In genomic region chr11:89303421-89303820, GRCm38 (mm10) we compare ENCODE assay signal across 9 mouse cellular contexts. TPM values are rescaled to one million over a fixed set of nuclear protein-coding genes. Genes with fewer than 3 reads are reported as not detected.
DNase-seq lines count a peak whose midpoint lies in the region; ATAC-seq and TF ChIP-seq lines count a peak whose summit lies in the region.
"Had no signal": no experiment of that assay in that cellular context is flagged by ENCODE, and none has a peak within 500 bp of the region (broad histone marks: within the 10 kb centered on the region; RNA-seq: fewer than 3 reads in every experiment).

No protein-coding gene starts in this region.

- peak; percentile 84 for TF ChIP-seq CTCF in bone marrow macrophage, adult 2 months (IDR thresholded peaks at IDR 0.05; ENCODE audit: low read depth, low read length)
- TF ChIP-seq CTCF in embryonic fibroblast, embryonic 13.5 days (IDR thresholded peaks at IDR 0.05; ENCODE audit: borderline replicate concordance, insufficient read depth, low read length): peak; percentile 96
- TF ChIP-seq CTCF in kidney, postnatal 0 days (IDR thresholded peaks at IDR 0.05; ENCODE audit: low read depth): peak; percentile 99
- peak; percentile 96 for TF ChIP-seq CTCF in liver, adult 2 months (IDR thresholded peaks at IDR 0.05; ENCODE audit: low read depth, low read length)

- H3K9me3 ChIP-seq in heart, embryonic 11.5 days (replicated peaks; ENCODE audit: control insufficient read depth, low read length): peaks cover 3% of the 10 kb centered on the region; the same call in 1 of the 2 replicates
- H3K9me3 ChIP-seq in kidney, postnatal 0 days (replicated peaks; ENCODE audit: low read length): no peaks in the 10 kb centered on the region
- peaks cover 5% of the 10 kb centered on the region; the same call in 1 of the 2 replicates for H3K9me3 ChIP-seq in stomach, embryonic 14.5 days (ENCODE audit: control insufficient read depth, low read depth, low read length)

- 0 out of 2 replicates have a peak, but pooled peaks cover 2% of the 10 kb centered on the region for H3K36me3 ChIP-seq in heart, embryonic 11.5 days (ENCODE audit: control insufficient read depth, insufficient read depth, low read length)
- H3K36me3 ChIP-seq in kidney, postnatal 0 days (ENCODE audit: insufficient read depth, low read length): no peaks in the 10 kb centered on the region
- no peaks in the 10 kb centered on the region for H3K36me3 ChIP-seq in liver, adult 2 months (ENCODE audit: control insufficient read depth, insufficient read depth, low read length)
- H3K36me3 ChIP-seq in stomach, embryonic 14.5 days (ENCODE audit: control insufficient read depth, insufficient read depth, low read length): no peaks in the 10 kb centered on the region
- H3K36me3 ChIP-seq: G1E had no signal

- peak; percentile 89 for DNase-seq in 3T3-L1 (ENCODE audit: low read depth, low spot score)
- peak; percentile 93 for DNase-seq in kidney, postnatal 0 days (ENCODE audit: low spot score)
- peak; percentile 24 for DNase-seq in liver, adult 2 months (ENCODE audit: extremely low read depth, low read depth, low spot score)
- DNase-seq in natural killer cell, adult 2 months (ENCODE audit: low spot score in 2 of 2): peak; percentile 62 to 79

- H3K4me1 ChIP-seq in bone marrow macrophage, adult 2 months (ENCODE audit: control insufficient read depth, insufficient read depth, low read length): no peaks in the 10 kb centered on the region
- H3K4me1 ChIP-seq in embryonic fibroblast, embryonic 13.5 days (ENCODE audit: control insufficient read depth, insufficient read depth, low read length): no peaks in the 10 kb centered on the region
- peaks cover 11% of the 10 kb centered on the region for H3K4me1 ChIP-seq in heart, embryonic 11.5 days (ENCODE audit: control insufficient read depth, insufficient read depth, low read length)
- H3K4me1 ChIP-seq in kidney, postnatal 0 days (replicated peaks; ENCODE audit: insufficient read depth, low read length): peaks cover 10% of the 10 kb centered on the region; the same call in 1 of the 2 replicates
- no peaks in the 10 kb centered on the region for H3K4me1 ChIP-seq in liver, adult 2 months (ENCODE audit: control insufficient read depth, insufficient read depth, low read length)
- H3K4me1 ChIP-seq in stomach, embryonic 14.5 days (ENCODE audit: control insufficient read depth, insufficient read depth, low read length): peaks cover 13% of the 10 kb centered on the region

- no peak overlapping the region for H3K9ac ChIP-seq in heart, embryonic 11.5 days (ENCODE audit: low read depth, low read length)
- no peak overlapping the region for H3K9ac ChIP-seq in kidney, postnatal 0 days (ENCODE audit: low read depth, low read length)
- H3K9ac ChIP-seq in liver, adult 2 months (ENCODE audit: low read depth, low read length): no peak overlapping the region
- no peak overlapping the region for H3K9ac ChIP-seq in stomach, embryonic 14.5 days (replicated peaks; ENCODE audit: low read depth, low read length)

- H3K27ac ChIP-seq in bone marrow macrophage, adult 2 months (ENCODE audit: insufficient read depth, low read depth, low read length): no peak overlapping the region
- no peak overlapping the region for H3K27ac ChIP-seq in embryonic fibroblast, embryonic 13.5 days (ENCODE audit: insufficient read depth, low read length)
- H3K27ac ChIP-seq in heart, embryonic 11.5 days (ENCODE audit: low read depth, low read length): no peak overlapping the region
- H3K27ac ChIP-seq in kidney, postnatal 0 days: no peak overlapping the region
- no peak overlapping the region for H3K27ac ChIP-seq in liver, adult 2 months (replicated peaks; ENCODE audit: insufficient read depth, low read depth, low read length)
- no peak overlapping the region for H3K27ac ChIP-seq in stomach, embryonic 14.5 days (ENCODE audit: low read length)

- peak; percentile 52; the same call in 1 of the 2 replicates for ATAC-seq in heart, embryonic 11.5 days (replicated peaks; ENCODE audit: insufficient number of reproducible peaks, low FRiP score, low TSS enrichment)
- ATAC-seq in kidney, postnatal 0 days (replicated peaks; ENCODE audit: low FRiP score, low read depth): peak; percentile 68
- ATAC-seq in stomach, embryonic 14.5 days (ENCODE audit: insufficient number of reproducible peaks, insufficient read depth, low FRiP score, low read depth): peak; percentile 50; the same call in 1 of the 2 replicates

- H3K79me2 ChIP-seq in liver, adult 2 months (ENCODE audit: control insufficient read depth, insufficient read depth, low read length): no peaks in the 10 kb centered on the region

- peak overlapping the region; percentile 90 for H3K4me2 ChIP-seq in heart, embryonic 11.5 days
- H3K4me2 ChIP-seq in kidney, postnatal 0 days (ENCODE audit: low read length): peak overlapping the region; percentile 92
- H3K4me2 ChIP-seq in stomach, embryonic 14.5 days (replicated peaks; ENCODE audit: low read depth, low read length): peak overlapping the region; percentile 96

- TF ChIP-seq POLR2A in bone marrow macrophage, adult 2 months (IDR thresholded peaks at IDR 0.05; ENCODE audit: borderline replicate concordance, low read depth, low read length): no peak
- no peak for TF ChIP-seq POLR2A in embryonic fibroblast, embryonic 13.5 days (IDR thresholded peaks at IDR 0.05; ENCODE audit: low read depth, low read length)
- TF ChIP-seq POLR2A in liver, adult 2 months (IDR thresholded peaks at IDR 0.05; ENCODE audit: extremely low read depth, insufficient read depth, low read length): no peak

- H3K4me3 ChIP-seq in bone marrow macrophage, adult 2 months (ENCODE audit: insufficient read depth, low read length): no peak overlapping the region
- H3K4me3 ChIP-seq in embryonic fibroblast, embryonic 13.5 days (ENCODE audit: insufficient read depth, low read length): peak overlapping the region; percentile 21; the same call in 1 of the 2 replicates
- H3K4me3 ChIP-seq in heart, embryonic 11.5 days (ENCODE audit: low read depth, low read length): peak overlapping the region; percentile 73
- peak overlapping the region; percentile 62; the same call in 1 of the 2 replicates for H3K4me3 ChIP-seq in kidney, postnatal 0 days (replicated peaks; ENCODE audit: low read depth, low read length)
- H3K4me3 ChIP-seq in liver, adult 2 months (ENCODE audit: insufficient read depth, low read depth, low read length): no peak overlapping the region; the same call in 1 of the 2 replicates
- H3K4me3 ChIP-seq in stomach, embryonic 14.5 days (ENCODE audit: low read depth, low read length): peak overlapping the region; percentile 66

- WGBS in heart, embryonic 11.5 days (ENCODE audit: insufficient replicate concordance): 3% methylated on average over 16 of the region's 16 CpGs
- WGBS in kidney, postnatal 0 days: 2% methylated on average over 16 of the region's 16 CpGs
- 2% methylated on average over 16 of the region's 16 CpGs for WGBS in liver, adult 2 months
- 1% methylated on average over 16 of the region's 16 CpGs for WGBS in stomach, embryonic 14.5 days

- H3K27me3 ChIP-seq in heart, embryonic 11.5 days (ENCODE audit: control insufficient read depth, insufficient read depth, low read length): peaks cover 20% of the 10 kb centered on the region
- H3K27me3 ChIP-seq in kidney, postnatal 0 days (ENCODE audit: insufficient read depth, low read length): peaks cover 8% of the 10 kb centered on the region; the same call in 1 of the 2 replicates
- H3K27me3 ChIP-seq in liver, adult 2 months (ENCODE audit: control insufficient read depth, insufficient read depth, low read length): peaks cover 18% of the 10 kb centered on the region; the same call in 1 of the 2 replicates
- H3K27me3 ChIP-seq in stomach, embryonic 14.5 days (ENCODE audit: control insufficient read depth, insufficient read depth, low read length): peaks cover 5% of the 10 kb centered on the region; the same call in 1 of the 2 replicates

RNA-seq across cellular contexts. Expression of gene Nog, which starts 1.3 kb away (rescaled TPM):
- not detected in 2 replicates for polyA plus RNA-seq in bone marrow macrophage, adult 2 months (2012; ENCODE audit: insufficient read depth, insufficient read length, missing spikeins)
- polyA plus RNA-seq in embryonic fibroblast, embryonic 13.5 days (2011; ENCODE audit: insufficient read length, low read depth, missing spikeins): 0.97 and 2.0 TPM in 2 replicates
- polyA plus RNA-seq in heart, embryonic 11.5 days (2014; fragmentation: Nextera tagmentation; extraction: Ambion mirVana): 1.4 and 1.9 TPM in 2 replicates
- 1.4 and 2.3 TPM in 2 replicates for polyA plus RNA-seq in kidney, postnatal 0 days (2015; fragmentation: Nextera tagmentation; extraction: Ambion mirVana)
- not detected in 2 replicates for total RNA-seq in liver, adult 2 months (2014; rRNA removed)
- not detected in 2 replicates for polyA plus RNA-seq in liver, adult 2 months (2012; rRNA removed)
- polyA plus RNA-seq in stomach, embryonic 14.5 days (2014; fragmentation: Nextera tagmentation; extraction: Ambion mirVana): 1.9 and 2.3 TPM in 2 replicates
- total RNA-seq: G1E had no signal
- polyA plus RNA-seq: G1E had no signal

Comparison
In these comparisons a context has a peak if more than half of its experiments do, and no peak if none do; other contexts are left out.
1. DNase-seq: peak in every context shown above with its lines; median percentile 93 in kidney, postnatal 0 days; 89 in 3T3-L1; 70 in natural killer cell, adult 2 months; 24 in liver, adult 2 months.
2. H3K4me3 ChIP-seq: peak in embryonic fibroblast, embryonic 13.5 days (single experiment), heart, embryonic 11.5 days (single experiment), kidney, postnatal 0 days (single experiment) and stomach, embryonic 14.5 days (single experiment); none in bone marrow macrophage, adult 2 months (single experiment) and liver, adult 2 months (single experiment).
3. Peak in every context shown above with its lines, with median percentiles within 50 percentile points of each other: CTCF ChIP-seq, ATAC-seq and H3K4me2 ChIP-seq.